Comparison of ENCODE assay signal across 36 mouse cellular contexts in the genomic region with DNA sequence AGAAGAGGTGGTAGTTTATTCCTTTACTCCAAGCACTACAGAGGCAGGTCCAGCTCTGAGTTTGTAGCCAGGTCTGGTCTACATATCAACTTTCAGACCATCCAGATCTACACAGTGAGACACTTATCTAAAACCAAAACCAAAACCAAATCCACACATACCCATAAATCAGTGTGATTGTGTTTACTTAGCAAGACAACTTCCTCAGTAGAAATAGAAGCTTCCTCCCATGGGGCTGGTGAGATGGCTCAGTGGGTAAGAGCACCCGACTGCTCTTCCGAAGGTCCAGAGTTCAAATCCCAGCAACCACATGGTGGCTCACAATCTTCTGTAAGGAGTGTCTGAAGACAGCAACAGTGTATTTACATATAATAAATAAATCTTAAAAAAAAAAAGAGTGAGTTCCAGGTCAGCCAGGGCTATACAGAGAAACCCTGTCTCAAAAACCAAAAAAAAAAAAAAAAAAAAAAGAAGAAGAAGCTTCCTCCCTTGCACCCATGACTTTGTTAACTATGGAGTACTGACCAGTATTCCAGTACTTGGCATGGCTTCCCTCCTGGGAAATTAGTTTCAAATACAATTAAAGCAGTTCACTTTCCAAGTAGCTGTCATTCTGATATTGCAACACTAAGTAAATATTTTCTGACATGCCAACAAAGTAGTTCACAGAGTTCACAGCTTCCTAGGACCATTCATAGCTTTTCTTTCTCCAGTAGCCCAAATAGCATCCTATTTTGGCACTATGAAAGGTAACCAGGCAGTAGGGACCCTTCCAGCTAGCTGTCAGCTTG. TPM values are rescaled to one million over a fixed set of nuclear protein-coding genes. Genes with fewer than 3 reads are reported as not detected.
DNase-seq lines count a peak whose midpoint lies in the region; ATAC-seq and TF ChIP-seq lines count a peak whose summit lies in the region.
"Had no signal": no experiment of that assay in that cellular context is flagged by ENCODE, and none has a peak within 500 bp of the region (broad histone marks: within the 10 kb centered on the region; RNA-seq: fewer than 3 reads in every experiment).

No protein-coding gene starts in this region.

- no peak for ATAC-seq in megakaryocyte-erythroid progenitor cell, adult 5-6 weeks (replicated peaks; ENCODE audit: low FRiP score, low TSS enrichment, poor library complexity, severe bottlenecking)
- no peak for ATAC-seq in activated CD4-positive, CD25-positive, alpha-beta regulatory T cell, adult 4 months
- ATAC-seq: forebrain, embryonic 14.5 days; intestine, postnatal 0 days had no signal

- H3K27ac ChIP-seq in kidney, adult 2 months (ENCODE audit: insufficient read depth, low read depth, low read length): no peak overlapping the region
- no peak overlapping the region for H3K27ac ChIP-seq in spleen, adult 2 months (ENCODE audit: insufficient read depth, low read length)
- H3K27ac ChIP-seq: embryonic facial prominence, embryonic 12.5 days; hindbrain, embryonic 13.5 days; kidney, embryonic 15.5 days; limb, embryonic 10.5 days; limb, embryonic 15.5 days; liver, embryonic 14.5 days; macrophage; neural tube, embryonic 15.5 days had no signal

- peak; percentile 21 for DNase-seq in kidney, adult 2 months
- no peak for DNase-seq in kidney, postnatal 10 days
- DNase-seq in spleen, adult 2 months (ENCODE audit: low read depth in 1 of 2, low spot score in 2 of 2): peak; percentile 3 to 37
- DNase-seq in spleen, adult 12 weeks (ENCODE audit: low spot score): no peak
- peak; percentile 19 for DNase-seq in induced T-regulatory cell, adult 2 months (ENCODE audit: low read depth)
- DNase-seq: adrenal gland, postnatal 14 days; cerebellum, adult 11-12 months; cerebellum, adult 9-11 months; embryo, embryonic 11 days; gastrocnemius, postnatal 36 days; heart, postnatal 4 days; kidney, postnatal 4 days; lung, embryonic 14.5 days; midbrain, embryonic 14.5 days; right cerebral cortex, postnatal 25 days; thymus, postnatal 4 days had no signal

- TF ChIP-seq POLR2A in kidney, adult 2 months (IDR thresholded peaks at IDR 0.05; ENCODE audit: low read depth, low read length): no peak
- TF ChIP-seq POLR2A in spleen, adult 2 months (IDR thresholded peaks at IDR 0.05; ENCODE audit: low read depth, low read length): no peak

- H3K4me1 ChIP-seq in kidney, adult 2 months (ENCODE audit: control insufficient read depth, insufficient read depth, low read length): no peaks in the 10 kb centered on the region
- H3K4me1 ChIP-seq in spleen, adult 2 months (ENCODE audit: control insufficient read depth, insufficient read depth, insufficient read length): peaks cover 2% of the 10 kb centered on the region; the same call in 1 of the 2 replicates
- H3K4me1 ChIP-seq: embryonic facial prominence, embryonic 12.5 days; limb, embryonic 15.5 days had no signal

- H3K4me3 ChIP-seq in kidney, adult 2 months (ENCODE audit: insufficient read depth, low read depth, low read length): no peak overlapping the region
- no peak overlapping the region for H3K4me3 ChIP-seq in spleen, adult 2 months (ENCODE audit: extremely low read depth, insufficient read depth, insufficient read length)
- H3K4me3 ChIP-seq: embryonic facial prominence, embryonic 12.5 days; heart, embryonic 12.5 days; hindbrain, embryonic 13.5 days; kidney, embryonic 15.5 days; limb, embryonic 10.5 days; limb, embryonic 15.5 days; neural tube, embryonic 15.5 days had no signal

- TF ChIP-seq CTCF in kidney, adult 2 months (conservative IDR thresholded peaks at IDR 0.05; ENCODE audit: insufficient read depth, insufficient read length, low read depth, low read length): no peak
- no peak for TF ChIP-seq CTCF in spleen, adult 2 months (IDR thresholded peaks at IDR 0.05; ENCODE audit: extremely low read depth, insufficient read depth, insufficient read length, insufficient replicate concordance)

- H3K27me3 ChIP-seq in kidney, adult 2 months (replicated peaks; ENCODE audit: control insufficient read depth, insufficient read depth, low read length): no peaks in the 10 kb centered on the region
- no peaks in the 10 kb centered on the region for H3K27me3 ChIP-seq in spleen, adult 2 months (ENCODE audit: control insufficient read depth, insufficient read depth, low read length)
- H3K27me3 ChIP-seq: embryonic facial prominence, embryonic 12.5 days; heart, embryonic 12.5 days; limb, embryonic 15.5 days; neural tube, embryonic 15.5 days had no signal

- WGBS in kidney, adult 2 months: 57% methylated on average over 2 of the region's 2 CpGs
- 51% methylated on average over 2 of the region's 2 CpGs for WGBS in spleen, adult 2 months

- H3K36me3 ChIP-seq in kidney, adult 2 months (ENCODE audit: control insufficient read depth, insufficient read depth, low read length): no peaks in the 10 kb centered on the region
- H3K36me3 ChIP-seq in spleen, adult 2 months (ENCODE audit: control insufficient read depth, insufficient read depth, low read length): no peaks in the 10 kb centered on the region
- H3K36me3 ChIP-seq: embryonic facial prominence, embryonic 12.5 days; heart, embryonic 12.5 days; hindbrain, embryonic 13.5 days; kidney, embryonic 15.5 days; limb, embryonic 10.5 days; limb, embryonic 15.5 days; neural tube, embryonic 15.5 days had no signal

RNA-seq across cellular contexts. Expression of a gene that starts 3.6 kb away (rescaled TPM):
- polyA plus RNA-seq in kidney, adult 2 months (2012; rRNA removed): 0.98 and 1.3 TPM in 2 replicates
- 0.89 and 0.96 TPM in 2 replicates for polyA plus RNA-seq in spleen, adult 2 months (2012; rRNA removed)
- total RNA-seq in megakaryocyte-erythroid progenitor cell, adult 5-6 weeks (2014; fragmentation: Nextera tagmentation): 6.1 and 6.7 TPM in 2 replicates
- total RNA-seq in megakaryocyte-erythroid progenitor cell, adult 5-6 weeks (2017): 2.0 and 4.6 TPM in 2 replicates
- polyA plus RNA-seq in activated CD4-positive, CD25-positive, alpha-beta regulatory T cell, adult 4 months (2017; shearing (Covaris generic)): 10 to 100 TPM; 10.1 to 10.7 TPM

RNA-seq across cellular contexts. Expression of a gene that starts 3.6 kb away (rescaled TPM):
- polyA plus RNA-seq in kidney, adult 2 months (2012; rRNA removed): 11.5 and 11.7 TPM in 2 replicates
- polyA plus RNA-seq in spleen, adult 2 months (2012; rRNA removed): 8.5 and 10.0 TPM in 2 replicates
- 12.3 and 17.8 TPM in 2 replicates for total RNA-seq in megakaryocyte-erythroid progenitor cell, adult 5-6 weeks (2014; fragmentation: Nextera tagmentation)
- 18.0 and 34.3 TPM in 2 replicates for total RNA-seq in megakaryocyte-erythroid progenitor cell, adult 5-6 weeks (2017)
- 10 to 100 TPM; 16.4 to 18.1 TPM for polyA plus RNA-seq in activated CD4-positive, CD25-positive, alpha-beta regulatory T cell, adult 4 months (2017; shearing (Covaris generic))

RNA-seq across cellular contexts. Expression of a gene that starts 13.9 kb away (rescaled TPM):
- not detected in 2 replicates for polyA plus RNA-seq in kidney, adult 2 months (2012; rRNA removed)
- polyA plus RNA-seq in spleen, adult 2 months (2012; rRNA removed): not detected in 2 replicates
- total RNA-seq in megakaryocyte-erythroid progenitor cell, adult 5-6 weeks (2014; fragmentation: Nextera tagmentation): not detected in 2 replicates
- total RNA-seq in megakaryocyte-erythroid progenitor cell, adult 5-6 weeks (2017): not detected in 2 replicates
- not detected for polyA plus RNA-seq in activated CD4-positive, CD25-positive, alpha-beta regulatory T cell, adult 4 months (2017; shearing (Covaris generic))
- total RNA-seq: adrenal gland, postnatal 14 days; gastrocnemius, adult 18-20 months; gastrocnemius, postnatal 36 days; heart, adult 18-20 months; heart, postnatal 4 days; layer of hippocampus, adult 8-10 months; layer of hippocampus, postnatal 25 days; left cerebral cortex, adult 8-10 months had no signal
- polyA plus RNA-seq: embryonic facial prominence, embryonic 12.5 days; forebrain, embryonic 14.5 days; heart, embryonic 12.5 days; heart, postnatal 0 days; hindbrain, embryonic 13.5 days; intestine, postnatal 0 days; kidney, embryonic 15.5 days; limb, embryonic 10.5 days; liver, embryonic 14.5 days; lung, embryonic 14.5 days; macrophage; midbrain, embryonic 14.5 days; neural tube, embryonic 15.5 days had no signal

RNA-seq across cellular contexts. Expression of a gene that starts 45.3 kb away (rescaled TPM):
- polyA plus RNA-seq in kidney, adult 2 months (2012; rRNA removed): not detected in 2 replicates
- not detected in 2 replicates for polyA plus RNA-seq in spleen, adult 2 months (2012; rRNA removed)
- total RNA-seq in megakaryocyte-erythroid progenitor cell, adult 5-6 weeks (2014; fragmentation: Nextera tagmentation): not detected in 2 replicates
- not detected in 2 replicates for total RNA-seq in megakaryocyte-erythroid progenitor cell, adult 5-6 weeks (2017)
- not detected for polyA plus RNA-seq in activated CD4-positive, CD25-positive, alpha-beta regulatory T cell, adult 4 months (2017; shearing (Covaris generic))
- total RNA-seq: adrenal gland, postnatal 14 days; gastrocnemius, adult 18-20 months; gastrocnemius, postnatal 36 days; heart, adult 18-20 months; heart, postnatal 4 days; layer of hippocampus, adult 8-10 months; layer of hippocampus, postnatal 25 days; left cerebral cortex, adult 8-10 months had no signal
- polyA plus RNA-seq: embryonic facial prominence, embryonic 12.5 days; forebrain, embryonic 14.5 days; heart, embryonic 12.5 days; heart, postnatal 0 days; hindbrain, embryonic 13.5 days; intestine, postnatal 0 days; kidney, embryonic 15.5 days; limb, embryonic 15.5 days; liver, embryonic 14.5 days; lung, embryonic 14.5 days; macrophage; midbrain, embryonic 14.5 days; neural tube, embryonic 15.5 days; thymus, postnatal 0 days had no signal

RNA-seq across cellular contexts. Expression of a gene that starts 58.5 kb away (rescaled TPM):
- polyA plus RNA-seq in kidney, adult 2 months (2012; rRNA removed): 2.2 and 3.3 TPM in 2 replicates
- polyA plus RNA-seq in spleen, adult 2 months (2012; rRNA removed): 1.4 TPM in 2 replicates
- total RNA-seq in megakaryocyte-erythroid progenitor cell, adult 5-6 weeks (2014; fragmentation: Nextera tagmentation): 15.2 and 26.2 TPM in 2 replicates
- total RNA-seq in megakaryocyte-erythroid progenitor cell, adult 5-6 weeks (2017): 26.1 and 32.1 TPM in 2 replicates
- polyA plus RNA-seq in activated CD4-positive, CD25-positive, alpha-beta regulatory T cell, adult 4 months (2017; shearing (Covaris generic)): 10 to 100 TPM in 1 of 2 experiments, 1 to 10 TPM in 1; 8.1 to 13.4 TPM

Comparison
In these comparisons a context has a peak if more than half of its experiments do, and no peak if none do; other contexts are left out.
1. DNase-seq: peak in kidney, adult 2 months (single experiment), spleen, adult 2 months (2 of 2) and induced T-regulatory cell, adult 2 months (single experiment); none in kidney, postnatal 10 days (single experiment) and spleen, adult 12 weeks (single experiment).